Mouse (Mus musculus): Measurements from ENCODE around the gene Syn1. TPM values are rescaled to one million over a fixed set of nuclear protein-coding genes. Genes with fewer than 3 reads are reported as not detected.
A peak's percentile ranks its signal among the peaks of the same experiment; 100 is the strongest.

Syn1 gene
- polyA plus RNA-seq, 1 experiment from 2014 or later: 0.14 TPM

- Histone ChIP-seq H3K4me3 (no peak overlapping the region), H3K9me3 (replicated peaks) (no peaks in the 10 kb centered on the region), H3K27me3 (ENCODE audit: low read depth, poor library complexity, severe bottlenecking) (no peaks in the 10 kb centered on the region), H3K36me3 (no peaks in the 10 kb centered on the region), H3K27ac (no peak overlapping the region), H3K4me1 (no peaks in the 10 kb centered on the region)
- 86% methylated on average over 6 of the region's 6 CpGs for whole genome bisulfite sequencing
- no peak for DNase-seq (ENCODE audit: low spot score)
Measured at GRCm38 (mm10) chrX:20913726-20914125, 7.1 kb downstream of the Syn1 start.

- H3K27ac ChIP-seq: no peak overlapping the region
- H3K9me3 ChIP-seq (replicated peaks): no peaks in the 10 kb centered on the region
- no peaks in the 10 kb centered on the region for H3K36me3 ChIP-seq
- WGBS: 39% methylated on average over 3 of the region's 3 CpGs
- no peak overlapping the region for H3K4me3 ChIP-seq
- DNase-seq (ENCODE audit: low spot score): no peak
- no peaks in the 10 kb centered on the region for H3K27me3 ChIP-seq (ENCODE audit: low read depth, poor library complexity, severe bottlenecking)
- H3K4me1 ChIP-seq: no peaks in the 10 kb centered on the region
Measured at GRCm38 (mm10) chrX:20910074-20910473, 10.7 kb downstream of the Syn1 start.

GRCm38 (mm10) chrX:20875241-20875640 is 45.6 kb downstream of the Syn1 start:
- Histone ChIP-seq H3K4me3 (no peak overlapping the region), H3K27ac (no peak overlapping the region), H3K9me3 (replicated peaks) (no peaks in the 10 kb centered on the region), H3K4me1 (no peaks in the 10 kb centered on the region), H3K36me3 (no peaks in the 10 kb centered on the region), H3K27me3 (ENCODE audit: low read depth, poor library complexity, severe bottlenecking) (no peaks in the 10 kb centered on the region)
- 82% methylated on average over 3 of the region's 3 CpGs for WGBS
- DNase-seq (ENCODE audit: low spot score): no peak

GRCm38 (mm10) chrX:20872928-20873500 is 47.8 kb downstream of the Syn1 start:
- DNase-seq (ENCODE audit: low spot score): no peak
- no peaks in the 10 kb centered on the region for H3K9me3 ChIP-seq (replicated peaks)
- WGBS: 21% methylated on average over 11 of the region's 11 CpGs

DNA sequence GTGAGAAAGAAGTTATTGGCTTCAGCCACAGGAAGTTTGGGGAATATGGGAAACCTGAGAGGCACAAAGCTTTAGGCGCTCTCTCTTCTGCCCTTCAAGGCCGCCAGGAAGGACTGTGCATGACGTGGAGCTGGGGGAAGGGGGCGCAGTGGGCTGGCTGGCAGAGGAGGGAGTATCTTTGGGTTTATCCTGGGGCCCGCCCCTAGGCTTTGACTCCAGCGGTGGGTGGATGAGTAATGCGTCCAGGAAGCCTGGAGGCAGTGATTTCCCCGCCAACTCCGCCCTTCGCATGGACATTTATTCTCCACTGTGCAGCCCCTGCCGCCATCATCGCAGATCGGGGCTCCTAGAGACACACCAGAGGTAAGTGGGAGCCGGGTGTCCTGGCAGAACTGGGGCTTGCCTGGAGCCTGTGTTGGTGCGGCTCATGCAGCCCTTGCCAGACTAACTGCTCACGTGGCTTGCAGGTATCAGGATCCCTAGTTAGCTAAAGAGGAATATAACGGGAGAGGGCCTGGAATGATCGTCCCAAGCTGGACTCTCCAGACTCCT is 50.8 kb downstream of the Syn1 start, which contains the start of gene Timp1:
Gene Timp1 (plus strand): TSS at position 205 of the 552 bp plus-strand sequence.
- no peaks in the 10 kb centered on the region for H3K9me3 ChIP-seq (replicated peaks)
- H3K27ac ChIP-seq: peak within 1 kb of the TSS; percentile 66
- H3K36me3 ChIP-seq: no peaks in the 10 kb centered on the region
- peak within 1 kb of the TSS; percentile 47 for H3K4me3 ChIP-seq
- WGBS: 18% methylated on average over 18 of the region's 18 CpGs
- H3K27me3 ChIP-seq (ENCODE audit: low read depth, poor library complexity, severe bottlenecking): no peaks in the 10 kb centered on the region
- H3K4me1 ChIP-seq: no peaks in the 10 kb centered on the region
- peak; percentile 63 for DNase-seq (ENCODE audit: low spot score)

More at GRCm38 (mm10) chrX:20872928-20873500, 47.8 kb downstream of the Syn1 start:
- H3K4me3 ChIP-seq: no peak overlapping the region
- H3K27me3 ChIP-seq (ENCODE audit: low read depth, poor library complexity, severe bottlenecking): no peaks in the 10 kb centered on the region
- H3K4me1 ChIP-seq: no peaks in the 10 kb centered on the region
- no peaks in the 10 kb centered on the region for H3K36me3 ChIP-seq
- H3K27ac ChIP-seq: no peak overlapping the region

- no peak overlapping the region for H3K4me3 ChIP-seq
- no peaks in the 10 kb centered on the region for H3K27me3 ChIP-seq (ENCODE audit: low read depth, poor library complexity, severe bottlenecking)
- H3K9me3 ChIP-seq (replicated peaks): no peaks in the 10 kb centered on the region
- H3K36me3 ChIP-seq: no peaks in the 10 kb centered on the region
- WGBS: 89% methylated on average over 1 of the region's 1 CpGs
- H3K4me1 ChIP-seq: no peaks in the 10 kb centered on the region
- DNase-seq (ENCODE audit: low spot score): no peak
- H3K27ac ChIP-seq: no peak overlapping the region
Measured at GRCm38 (mm10) chrX:20869203-20869602, 51.6 kb downstream of the Syn1 start.

DNA sequence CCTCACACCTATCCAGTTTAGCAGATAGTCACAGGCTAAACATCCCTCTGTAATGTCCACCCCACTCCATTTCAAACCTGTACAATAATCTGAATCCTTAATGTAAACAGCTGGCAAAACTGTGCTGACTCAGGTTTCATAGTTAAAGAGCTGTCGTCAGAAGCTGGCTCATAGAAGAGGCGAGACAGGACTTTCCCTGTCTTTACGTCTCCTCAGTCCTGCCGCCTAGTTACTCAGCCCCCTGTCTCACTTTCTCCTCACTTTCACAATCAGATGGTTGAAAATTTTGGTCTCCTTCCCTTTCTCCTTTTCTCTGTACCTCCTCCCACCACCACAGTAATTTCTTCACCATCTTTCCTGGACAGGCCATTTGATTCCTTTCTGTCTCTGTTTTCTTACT is 52.7 kb downstream of the Syn1 start:
- Histone ChIP-seq H3K36me3 (no peaks in the 10 kb centered on the region), H3K4me1 (peaks cover under 1% of the 10 kb centered on the region; the same call in 1 of the 2 replicates), H3K27me3 (ENCODE audit: low read depth, poor library complexity, severe bottlenecking) (no peaks in the 10 kb centered on the region), H3K27ac (no peak overlapping the region), H3K9me3 (replicated peaks) (no peaks in the 10 kb centered on the region), H3K4me3 (no peak overlapping the region)
- DNase-seq (ENCODE audit: low spot score): no peak
- WGBS: 69% methylated on average over 4 of the region's 4 CpGs

GRCm38 (mm10) chrX:20863161-20864101 is 57.4 kb downstream of the Syn1 start:
- Histone ChIP-seq H3K4me3 (no peak overlapping the region), H3K27ac (no peak overlapping the region), H3K9me3 (replicated peaks) (peaks cover 4% of the 10 kb centered on the region; the same call in 1 of the 2 replicates), H3K27me3 (ENCODE audit: low read depth, poor library complexity, severe bottlenecking) (no peaks in the 10 kb centered on the region), H3K4me1 (peaks cover 11% of the 10 kb centered on the region), H3K36me3 (peaks cover 9% of the 10 kb centered on the region)
- WGBS: 90% methylated on average over 9 of the region's 9 CpGs
- no peak for DNase-seq (ENCODE audit: low spot score)

DNA sequence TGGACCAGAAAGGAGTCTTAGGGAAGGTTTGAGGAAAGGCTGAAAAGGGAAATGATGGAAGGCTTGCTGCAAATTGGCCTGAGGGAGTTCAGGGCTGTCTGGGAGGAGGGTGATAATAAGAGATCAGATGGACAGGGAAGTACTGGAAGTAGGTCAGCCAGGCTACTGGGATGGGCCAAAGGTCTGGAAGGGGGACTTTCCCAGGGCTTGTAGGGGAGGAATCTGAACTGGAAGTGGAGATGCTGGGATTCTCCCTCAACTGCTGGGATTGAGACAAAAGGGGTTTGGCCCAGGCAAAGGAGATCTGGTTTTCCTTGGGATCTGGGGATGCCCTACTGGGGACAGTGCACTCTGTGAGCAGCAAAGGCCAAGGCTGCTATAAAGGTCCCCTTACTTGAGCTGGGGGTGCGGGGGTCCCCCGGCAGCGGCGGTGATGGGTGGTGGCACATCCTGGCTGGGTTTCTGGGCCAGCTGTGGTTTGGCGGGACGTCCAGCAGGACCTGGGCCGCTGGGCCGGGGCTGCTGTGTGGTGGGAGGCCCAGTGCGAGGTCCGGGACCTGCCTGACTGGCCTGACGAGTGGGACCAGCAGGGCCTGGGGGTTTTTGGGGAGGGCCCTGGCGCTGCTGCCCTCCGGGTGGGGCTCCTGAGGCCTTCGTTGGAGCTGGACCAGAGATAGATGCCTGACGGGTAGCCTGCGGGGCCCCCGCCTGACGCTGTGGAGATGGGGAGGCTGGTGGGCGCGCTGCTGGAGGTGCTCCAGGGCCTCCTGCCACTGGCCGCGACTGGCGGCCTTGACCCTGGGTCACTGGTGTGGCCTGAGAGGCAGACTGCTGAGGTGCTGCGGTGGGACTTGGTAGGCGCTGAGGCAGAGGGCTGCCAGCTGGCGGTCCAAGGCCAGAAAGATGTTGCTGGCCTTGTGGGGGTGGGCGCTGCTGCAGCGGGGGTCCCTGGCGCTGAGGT is 58.4 kb downstream of the Syn1 start:
- no peak overlapping the region for H3K4me3 ChIP-seq
- H3K27me3 ChIP-seq (ENCODE audit: low read depth, poor library complexity, severe bottlenecking): no peaks in the 10 kb centered on the region
- H3K9me3 ChIP-seq (replicated peaks): peaks cover 4% of the 10 kb centered on the region; the same call in 1 of the 2 replicates
- 38% methylated on average over 29 of the region's 29 CpGs for WGBS
- DNase-seq (ENCODE audit: low spot score): no peak
- H3K36me3 ChIP-seq: peaks cover 19% of the 10 kb centered on the region
- H3K27ac ChIP-seq: peak overlapping the region; percentile 37
- peaks cover 11% of the 10 kb centered on the region for H3K4me1 ChIP-seq

DNA sequence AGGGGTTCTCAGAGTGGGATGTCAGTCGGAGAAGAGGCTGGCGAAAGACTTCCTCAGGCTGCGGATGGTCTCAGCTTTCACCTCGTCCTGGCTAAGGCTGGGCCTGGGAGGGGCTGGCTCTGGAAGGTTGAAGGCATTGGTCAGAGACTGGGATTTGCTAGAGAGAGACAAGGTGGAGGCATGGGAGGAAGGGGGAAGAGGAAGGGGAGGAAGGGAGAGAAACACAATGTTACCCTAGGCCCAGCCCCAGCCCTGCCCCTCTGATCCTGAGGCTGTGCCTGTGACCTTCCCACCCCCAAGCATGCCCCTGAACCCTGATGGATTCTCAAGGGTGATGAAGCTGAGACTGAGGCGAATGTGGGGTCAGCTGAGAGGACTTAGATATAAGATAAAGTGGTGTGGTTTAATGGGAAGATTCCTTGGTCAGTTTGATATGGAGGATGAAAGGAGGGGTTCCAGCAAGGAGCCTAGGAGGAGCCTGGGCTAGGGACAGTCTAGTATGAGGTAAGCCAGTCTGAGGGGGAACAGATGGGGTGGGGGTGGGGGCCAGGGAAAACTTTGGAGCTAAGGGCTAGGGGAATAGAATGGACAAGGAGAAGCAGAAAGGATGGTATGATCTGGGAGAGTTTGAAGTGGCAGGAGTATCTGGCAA is 59.2 kb downstream of the Syn1 start:
- Histone ChIP-seq H3K27me3 (ENCODE audit: low read depth, poor library complexity, severe bottlenecking) (no peaks in the 10 kb centered on the region), H3K4me3 (no peak overlapping the region), H3K4me1 (peaks cover 11% of the 10 kb centered on the region), H3K27ac (no peak overlapping the region), H3K9me3 (replicated peaks) (peaks cover 4% of the 10 kb centered on the region; the same call in 1 of the 2 replicates), H3K36me3 (peaks cover 26% of the 10 kb centered on the region)
- WGBS: 46% methylated on average over 5 of the region's 5 CpGs
- no peak for DNase-seq (ENCODE audit: low spot score)

DNA sequence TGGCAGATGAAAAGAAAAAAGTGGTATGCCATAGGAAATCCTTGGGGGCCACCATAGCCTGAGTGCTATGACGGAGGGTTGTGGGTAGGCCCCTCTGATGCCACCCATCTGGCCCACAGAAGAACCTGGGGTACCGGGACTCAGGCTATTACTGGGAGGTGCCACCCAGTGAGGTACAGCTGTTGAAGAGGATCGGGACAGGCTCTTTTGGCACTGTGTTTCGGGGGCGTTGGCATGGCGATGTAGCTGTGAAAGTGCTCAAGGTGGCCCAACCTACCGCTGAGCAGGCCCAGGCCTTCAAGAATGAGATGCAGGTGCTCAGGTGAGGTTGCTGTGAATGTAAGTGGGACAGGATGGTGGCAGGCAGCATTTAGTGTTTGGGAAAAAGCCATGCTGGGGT is 67.0 kb downstream of the Syn1 start:
- Histone ChIP-seq H3K4me3 (no peak overlapping the region), H3K9me3 (replicated peaks) (no peaks in the 10 kb centered on the region), H3K36me3 (peaks cover 68% of the 10 kb centered on the region), H3K27me3 (ENCODE audit: low read depth, poor library complexity, severe bottlenecking) (no peaks in the 10 kb centered on the region), H3K4me1 (no peaks in the 10 kb centered on the region), H3K27ac (no peak overlapping the region)
- WGBS: 90% methylated on average over 7 of the region's 7 CpGs
- no peak for DNase-seq (ENCODE audit: low spot score)
